Mouse (Mus musculus): ENCODE data around the gene Gpr135.

The Gpr135 gene

DNA sequence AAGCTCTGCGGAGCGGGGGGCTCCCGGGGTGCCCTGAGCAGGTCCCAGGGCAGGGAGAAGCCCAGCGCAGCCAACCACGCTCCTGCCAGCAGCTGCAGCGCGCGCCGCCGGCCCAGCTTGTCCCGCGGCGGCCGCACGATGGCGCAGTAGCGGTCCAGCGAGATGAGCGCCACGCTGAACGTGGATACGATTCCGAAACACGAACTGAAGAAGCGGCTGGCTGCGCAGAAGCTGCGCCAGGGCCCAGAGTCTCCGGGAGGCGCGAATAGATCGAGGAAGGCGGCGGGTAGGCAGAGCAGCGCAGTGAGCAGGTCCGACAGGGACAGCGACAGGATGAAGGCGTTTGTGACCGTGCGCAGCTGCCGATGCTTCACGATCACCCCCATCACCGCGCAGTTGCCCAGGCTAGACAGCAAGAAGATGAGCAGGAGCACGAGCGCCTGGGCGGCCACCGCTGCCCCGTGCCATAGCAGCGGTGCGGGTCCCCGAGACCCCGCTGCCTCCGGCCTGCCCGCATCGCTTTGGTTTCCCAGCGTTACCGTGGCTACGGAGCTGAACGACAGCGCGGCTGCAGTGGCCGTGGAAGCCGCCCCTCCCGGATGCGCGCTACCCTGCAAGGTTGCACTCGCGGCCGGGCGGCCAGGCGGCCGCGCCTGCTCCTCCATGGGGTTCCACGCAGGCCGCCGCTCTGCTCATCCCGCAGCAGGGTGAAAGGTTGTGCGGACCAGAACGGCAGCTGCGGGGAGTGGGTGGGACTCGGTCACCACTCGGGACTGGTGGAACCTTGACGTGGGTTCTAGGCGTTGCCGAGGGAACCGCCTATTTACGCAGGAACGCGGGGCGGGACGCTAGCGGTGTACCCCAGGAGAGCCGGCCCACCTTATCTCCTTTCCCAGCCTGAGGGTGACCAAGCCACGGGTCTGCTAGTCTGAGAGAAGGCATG lies at the start of gene Gpr135:
Gpr135 (minus strand) TSS at position 799 of the 943 bp plus-strand sequence.
- DNase-seq (ENCODE audit: low spot score) = peak; percentile 86

DNA sequence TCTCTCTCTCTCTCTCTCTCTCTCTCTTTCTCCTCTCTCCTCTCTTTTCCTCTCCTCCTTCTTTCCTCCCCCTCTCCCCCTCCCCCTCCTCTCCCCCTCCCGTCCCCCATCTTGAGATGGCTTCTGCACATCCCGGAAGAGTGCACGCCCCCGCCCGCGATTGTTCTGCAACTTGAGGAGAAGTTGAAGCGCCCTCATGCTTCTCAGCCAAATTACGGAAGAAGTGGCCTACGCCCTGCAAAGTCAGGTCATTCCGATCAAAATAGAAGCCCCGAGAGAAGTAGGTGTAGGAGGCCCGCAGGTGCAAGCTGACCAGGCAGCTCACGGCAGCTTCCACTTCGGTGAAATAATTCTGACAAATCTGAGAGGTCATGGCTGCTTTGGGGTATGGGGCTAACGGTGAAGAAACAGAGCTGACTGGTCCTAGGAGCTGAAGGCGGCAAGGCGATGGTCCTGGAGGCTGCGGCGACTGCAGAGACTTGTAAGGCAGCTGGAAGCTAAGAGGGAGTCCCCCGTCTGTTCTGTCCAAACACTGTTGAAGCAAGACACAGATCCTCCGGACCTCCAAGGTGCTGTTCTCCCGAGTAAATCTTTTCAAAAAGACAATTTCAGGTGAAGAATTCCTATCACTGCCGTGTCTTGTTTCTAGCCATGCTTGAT lies 44.9 kb upstream of the Gpr135 start:
- no peak for DNase-seq (ENCODE audit: low spot score)

DNA sequence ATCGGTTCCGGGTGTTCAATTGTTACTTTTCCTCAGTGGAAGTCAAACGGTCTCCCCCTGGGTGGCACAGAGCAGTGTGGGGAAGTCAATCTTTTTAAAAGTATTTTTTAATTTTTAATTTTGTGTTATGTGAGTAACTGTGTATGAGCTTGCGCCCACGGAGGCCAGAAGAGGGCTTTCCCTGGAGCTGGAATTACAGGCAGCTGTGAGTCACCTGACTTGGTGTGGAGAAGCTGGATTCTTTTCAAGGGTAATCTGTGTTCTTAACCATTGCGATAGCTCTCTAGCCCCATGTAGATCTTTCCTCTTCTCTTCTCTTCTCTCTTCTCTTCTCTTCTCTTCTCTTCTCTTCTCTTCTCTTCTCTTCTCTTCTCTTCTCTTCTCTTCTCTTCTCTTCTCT lies 44.2 kb upstream of the Gpr135 start:
- DNase-seq (ENCODE audit: low spot score) = no peak

DNA sequence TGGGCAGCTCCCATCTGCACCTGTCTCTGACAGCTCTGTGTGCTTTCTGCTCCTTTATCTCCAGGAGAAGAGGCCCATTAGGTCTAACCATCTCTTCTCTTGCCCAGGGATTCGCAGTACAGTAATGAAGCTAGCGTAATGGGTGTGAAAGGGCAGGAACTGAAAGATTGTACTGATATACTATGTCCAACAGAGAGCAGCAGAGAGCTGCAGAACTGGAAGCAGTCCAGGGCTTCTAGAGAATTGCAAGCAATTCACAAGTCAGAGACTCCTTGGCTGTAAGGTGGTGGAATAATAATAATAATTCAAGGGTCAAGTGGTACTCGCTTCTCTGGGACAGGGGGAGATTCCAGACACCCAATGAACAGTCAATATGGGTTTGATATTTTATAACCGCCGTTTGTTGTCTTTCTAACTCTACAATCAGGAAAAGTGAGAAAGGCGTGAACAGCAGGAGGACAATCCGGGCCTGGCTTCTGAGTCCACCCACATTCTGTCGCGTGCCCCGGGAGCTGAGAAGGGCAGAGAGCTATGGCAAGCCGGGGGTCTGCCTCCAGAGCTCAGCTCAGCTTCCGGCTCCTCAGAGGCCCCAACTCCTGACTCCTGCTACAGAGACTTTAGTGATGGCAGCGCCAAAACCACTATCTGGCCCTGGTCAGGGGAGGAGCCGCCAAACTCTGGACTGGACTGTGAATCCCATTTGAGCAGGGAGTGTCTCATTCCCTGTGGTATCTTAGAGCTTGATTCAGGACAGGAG lies 33.8 kb upstream of the Gpr135 start:
- DNase-seq (ENCODE audit: low spot score) = peak; percentile 56

DNA sequence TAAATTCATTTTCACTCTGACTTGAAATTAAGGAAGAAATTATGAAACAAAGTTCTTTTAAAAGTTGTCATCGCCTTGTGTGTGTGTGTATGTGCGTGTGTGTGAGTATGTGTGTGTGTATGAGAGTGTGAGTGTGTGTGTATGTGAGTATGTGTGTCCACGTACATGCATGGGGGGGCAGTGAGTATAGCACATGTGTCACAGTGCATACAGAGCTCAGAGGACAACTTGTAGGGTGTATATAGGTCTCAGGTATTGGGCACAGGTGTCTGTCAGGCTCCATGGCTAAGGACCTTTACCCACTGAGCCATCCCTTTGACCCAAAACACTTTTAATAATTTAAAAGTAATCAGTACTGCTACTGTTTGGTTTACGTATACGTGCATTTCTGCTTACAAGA lies 33.1 kb upstream of the Gpr135 start:
- DNase-seq (ENCODE audit: low spot score) = no peak

DNA sequence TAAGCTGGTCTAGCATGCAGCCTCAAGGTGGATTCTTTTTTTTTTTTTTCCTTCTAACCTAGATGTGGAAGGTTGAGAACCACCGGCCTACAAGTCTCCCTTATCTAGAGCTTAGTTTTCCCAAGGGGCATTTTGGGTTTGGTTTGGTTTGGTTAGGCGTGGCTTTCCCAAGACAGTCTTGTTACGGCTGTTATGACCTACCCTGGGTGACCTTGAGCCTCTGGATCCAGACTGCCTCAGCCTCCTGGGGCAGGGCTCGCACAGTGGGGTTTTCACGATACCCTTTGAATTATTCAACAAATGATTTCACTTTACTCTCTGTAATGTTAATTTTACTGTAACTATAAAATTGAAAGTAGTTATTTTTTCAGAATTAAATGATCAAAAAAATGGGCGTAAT lies 31.9 kb upstream of the Gpr135 start:
- no peak for DNase-seq (ENCODE audit: low spot score)

DNA sequence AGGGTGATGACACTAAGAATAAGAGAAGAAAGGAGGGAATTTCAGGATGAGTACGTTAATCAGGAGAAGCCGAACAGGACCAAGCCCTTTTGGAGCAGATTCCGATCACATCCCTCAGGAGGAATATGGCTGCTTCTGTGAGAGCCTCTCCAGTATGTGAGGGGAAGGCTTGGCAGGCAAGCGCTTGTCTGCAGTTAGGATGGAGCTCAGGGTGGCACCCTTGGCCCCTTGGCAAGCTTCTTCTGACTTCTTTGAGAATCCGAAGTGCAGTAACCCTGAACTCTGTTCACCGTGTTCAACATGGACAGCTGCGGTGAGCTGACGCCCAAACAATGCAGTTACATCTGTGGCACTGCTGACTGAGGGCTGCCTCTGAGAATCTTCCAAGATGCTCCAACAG lies 26.0 kb upstream of the Gpr135 start:
- DNase-seq (ENCODE audit: low spot score) = no peak

DNA sequence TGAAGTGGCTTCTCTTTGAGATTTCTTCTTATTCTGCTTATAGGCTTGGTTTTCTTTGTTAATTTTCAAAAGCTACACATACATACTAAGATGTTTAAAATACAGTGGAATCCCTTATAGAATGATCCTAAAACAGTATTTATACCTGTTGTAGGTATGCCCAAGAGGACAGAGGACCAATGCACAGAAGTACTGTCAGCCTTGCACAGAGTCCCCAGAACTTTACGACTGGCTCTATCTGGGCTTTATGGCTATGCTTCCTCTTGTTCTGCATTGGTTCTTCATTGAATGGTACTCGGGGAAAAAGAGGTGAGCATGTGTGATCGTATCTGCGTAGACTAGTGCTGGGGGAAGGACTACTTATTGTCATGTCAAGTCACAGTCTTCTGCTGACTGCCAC lies 18.9 kb upstream of the Gpr135 start:
- DNase-seq (ENCODE audit: low spot score) = no peak

DNA sequence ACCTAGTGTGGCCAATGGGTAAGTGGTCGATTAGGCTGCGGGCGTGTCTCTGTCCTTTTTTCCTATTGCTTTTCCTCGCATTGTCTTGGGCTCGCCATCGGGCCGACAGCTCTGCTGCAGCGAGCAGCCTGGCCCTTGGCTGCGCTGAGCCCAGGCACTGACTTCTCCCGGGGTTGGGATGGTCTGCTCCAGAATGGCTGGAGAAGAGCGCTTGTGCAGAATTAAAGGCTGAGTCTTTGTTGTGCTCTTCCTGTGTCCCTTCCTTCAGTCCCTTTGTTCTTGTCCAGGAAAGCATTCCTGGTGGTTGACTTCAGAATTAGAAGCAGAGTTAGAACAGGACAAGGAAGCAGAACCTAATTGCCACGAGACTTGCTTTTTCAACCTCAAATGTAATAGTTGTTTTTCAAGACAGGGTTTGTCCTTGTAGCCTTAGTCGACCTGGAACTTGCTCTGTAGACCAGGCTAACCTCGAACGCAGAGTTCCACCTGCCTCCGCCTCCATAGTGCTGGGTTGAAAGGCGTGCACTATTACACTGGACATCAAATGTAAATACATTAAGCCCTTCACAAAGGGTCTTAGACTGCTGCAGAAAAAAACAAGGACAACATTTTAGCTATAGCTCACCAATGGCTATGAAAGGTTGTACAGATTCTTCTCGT lies 15.4 kb upstream of the Gpr135 start:
- no peak for DNase-seq (ENCODE audit: low spot score)

DNA sequence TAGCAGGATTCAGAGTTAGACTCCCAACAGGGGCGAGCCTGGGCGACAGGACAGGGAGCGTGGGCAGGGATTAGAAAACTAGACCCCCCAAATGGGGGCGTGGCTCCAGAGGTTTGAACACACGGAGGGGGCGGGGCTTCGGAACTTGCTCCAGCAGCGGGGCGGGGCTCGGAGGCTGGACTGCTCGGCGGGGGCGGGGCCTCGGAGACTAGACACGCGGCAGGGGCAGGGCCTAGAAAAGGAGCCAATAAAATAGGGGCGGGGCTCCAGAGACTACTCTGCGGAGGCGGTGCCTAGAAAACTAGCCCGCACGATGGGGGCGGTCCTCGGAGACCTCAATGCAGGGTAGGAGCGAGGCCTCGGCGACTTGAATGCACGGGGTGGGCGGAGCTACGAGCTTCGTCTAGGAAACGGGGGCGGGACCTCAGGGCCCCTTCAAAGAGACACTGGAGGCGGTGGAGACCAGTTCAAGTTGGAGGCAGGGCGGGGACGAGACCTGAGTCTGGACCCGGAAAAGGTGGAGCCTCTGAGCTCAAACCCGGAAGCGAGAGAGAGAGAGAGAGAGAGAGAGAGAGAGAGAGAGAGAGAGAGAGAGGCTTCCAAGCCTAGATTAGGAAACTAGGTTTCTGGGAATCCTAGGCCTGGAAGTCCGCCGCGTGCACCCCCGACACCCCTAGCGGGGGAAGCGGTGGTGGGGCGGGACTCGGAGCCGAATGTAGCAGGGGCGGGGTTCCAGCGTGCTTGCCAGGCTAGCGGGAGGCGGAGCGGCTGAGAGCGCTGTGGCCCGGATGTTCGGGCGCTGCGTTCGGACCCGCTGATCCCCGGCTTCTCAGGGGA lies 14.6 kb upstream of the Gpr135 start, which contains the start of the genes L3hypdh and Jkamp:
L3hypdh (minus strand) TSS at position 111 of the 837 bp plus-strand sequence.
Jkamp (plus strand) TSS at position 261 of the 837 bp plus-strand sequence.
- DNase-seq (ENCODE audit: low spot score) = peak; percentile 100

DNA sequence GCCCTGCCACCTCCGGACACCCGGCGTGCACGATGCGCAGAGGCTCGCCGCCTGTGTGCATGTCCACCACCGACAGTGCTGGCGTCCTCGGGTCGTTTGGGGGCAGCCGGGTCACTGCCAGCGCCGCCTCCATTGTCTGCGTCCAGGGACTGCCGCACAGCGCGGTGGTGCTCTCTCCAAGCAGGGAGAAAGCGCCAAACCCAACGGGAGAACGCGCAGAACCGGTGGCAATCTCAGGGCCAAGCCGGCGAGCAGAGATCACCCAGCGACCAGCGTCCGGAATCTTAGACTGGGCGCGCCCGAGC lies 14.1 kb upstream of the Gpr135 start:
- DNase-seq (ENCODE audit: low spot score) = no peak

DNA sequence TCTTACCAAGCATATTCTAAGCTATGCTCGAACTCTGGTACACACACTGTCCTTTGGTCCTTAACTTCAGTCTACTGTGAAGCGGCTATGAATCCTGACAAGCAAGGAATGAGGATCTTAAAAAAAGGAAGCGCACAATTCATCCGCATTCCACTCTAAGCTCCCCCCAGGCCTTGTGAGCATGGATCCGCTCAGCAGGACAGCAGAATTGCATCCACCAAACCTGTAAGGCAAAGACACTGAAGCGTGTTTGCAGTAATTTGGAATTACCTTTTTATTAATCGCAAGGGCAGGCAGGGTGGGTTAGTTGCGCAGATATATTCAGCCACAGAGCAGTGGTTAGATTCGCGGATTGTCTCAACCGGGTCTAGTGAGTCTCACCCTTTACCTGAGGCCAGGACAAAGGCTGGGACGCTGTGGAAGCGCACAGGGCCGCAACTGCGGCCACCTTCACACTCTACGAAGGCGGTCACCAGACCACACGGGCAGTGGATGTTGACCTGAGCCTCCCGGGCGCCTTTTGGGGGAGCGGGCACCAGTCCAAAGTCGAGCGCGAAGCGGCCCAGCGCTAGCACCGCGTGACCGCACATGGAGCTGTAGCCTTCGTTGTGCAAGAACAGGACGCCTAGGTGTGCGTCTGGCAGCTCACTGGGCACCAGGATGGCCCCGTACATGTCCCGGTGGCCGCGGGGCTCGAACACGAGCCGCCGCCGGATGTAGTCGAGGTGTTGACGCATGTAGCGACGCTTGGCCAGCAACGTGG lies 13.5 kb upstream of the Gpr135 start:
- DNase-seq (ENCODE audit: low spot score) = peak; percentile 78

DNA sequence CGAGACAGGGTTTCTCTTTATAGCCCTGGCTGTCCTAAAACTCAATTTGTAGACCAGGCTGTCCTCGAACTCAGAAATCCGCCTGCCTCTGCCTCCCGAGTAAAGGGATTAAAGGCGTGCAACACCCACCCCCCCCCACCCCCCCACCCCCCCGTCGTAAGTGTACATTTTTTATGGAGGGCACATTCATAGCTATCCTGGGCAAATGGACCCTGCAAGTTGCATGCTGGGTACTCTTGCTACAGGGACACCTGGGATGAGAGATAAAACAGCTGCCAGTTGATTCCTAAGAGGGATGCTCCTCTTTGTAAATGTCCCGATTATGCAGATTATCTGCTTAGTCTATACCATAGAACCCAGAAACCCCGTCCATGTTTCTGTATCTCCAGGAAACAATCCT lies 12.3 kb upstream of the Gpr135 start:
- DNase-seq (ENCODE audit: low spot score) = no peak

DNA sequence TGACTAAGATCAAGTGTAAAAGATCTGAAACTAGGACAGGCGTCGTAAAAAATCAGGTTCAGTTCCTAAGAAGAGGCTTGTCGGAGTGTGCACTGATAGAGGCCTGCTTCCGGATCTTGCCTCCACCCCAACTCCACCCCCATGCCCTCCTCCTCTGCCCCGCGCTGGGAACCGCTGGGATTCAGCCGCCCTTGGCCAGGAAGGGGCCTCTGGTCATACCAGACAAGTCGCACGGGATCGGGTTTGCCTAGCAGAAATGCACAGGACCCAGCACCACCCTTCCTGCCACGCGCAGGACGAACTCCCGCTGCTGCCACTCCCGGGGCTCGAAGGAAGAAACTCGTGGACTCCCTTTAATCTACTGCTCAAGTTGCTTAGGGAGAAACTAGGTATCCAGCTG lies 11.4 kb upstream of the Gpr135 start:
- no peak for DNase-seq (ENCODE audit: low spot score)

DNA sequence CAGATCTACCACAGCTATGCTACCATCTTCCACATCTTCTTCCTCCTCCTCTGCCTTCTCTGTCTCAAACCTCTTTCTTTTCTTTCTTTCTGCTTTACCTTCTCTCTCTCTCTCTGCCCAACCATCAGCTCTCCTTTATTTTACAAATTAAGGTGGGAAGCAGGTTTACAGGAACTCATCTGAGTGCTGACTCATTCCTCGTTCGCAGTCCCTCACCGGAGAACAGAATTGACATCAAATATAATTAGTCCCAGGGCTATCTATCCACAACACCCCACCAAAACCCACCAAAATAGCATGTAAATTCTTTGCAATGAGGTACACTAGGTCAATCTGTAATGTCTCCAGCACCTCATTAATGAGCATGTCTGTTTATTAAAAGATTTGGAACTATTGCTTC lies 11.0 kb upstream of the Gpr135 start:
- no peak for DNase-seq (ENCODE audit: low spot score)

DNA sequence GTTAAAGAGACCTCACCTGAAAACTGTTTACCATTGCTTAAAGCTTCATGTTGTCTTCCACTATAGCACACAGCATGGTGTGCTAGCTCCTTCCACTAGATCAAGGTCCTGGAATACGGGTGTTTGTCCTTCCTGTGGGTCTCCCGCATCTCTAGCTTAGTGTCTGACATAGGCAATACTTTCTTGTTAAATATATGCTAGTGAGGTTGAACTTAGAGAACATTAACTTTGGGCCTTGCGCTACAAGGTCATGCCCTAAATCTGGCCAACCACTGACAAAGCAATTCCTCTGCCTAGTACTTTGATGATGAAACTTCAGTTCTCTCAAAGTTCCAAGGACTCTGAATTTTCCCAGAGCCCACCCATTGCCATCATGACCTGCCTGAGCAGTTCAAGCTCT lies 7.3 kb upstream of the Gpr135 start:
- DNase-seq (ENCODE audit: low spot score) = no peak

DNA sequence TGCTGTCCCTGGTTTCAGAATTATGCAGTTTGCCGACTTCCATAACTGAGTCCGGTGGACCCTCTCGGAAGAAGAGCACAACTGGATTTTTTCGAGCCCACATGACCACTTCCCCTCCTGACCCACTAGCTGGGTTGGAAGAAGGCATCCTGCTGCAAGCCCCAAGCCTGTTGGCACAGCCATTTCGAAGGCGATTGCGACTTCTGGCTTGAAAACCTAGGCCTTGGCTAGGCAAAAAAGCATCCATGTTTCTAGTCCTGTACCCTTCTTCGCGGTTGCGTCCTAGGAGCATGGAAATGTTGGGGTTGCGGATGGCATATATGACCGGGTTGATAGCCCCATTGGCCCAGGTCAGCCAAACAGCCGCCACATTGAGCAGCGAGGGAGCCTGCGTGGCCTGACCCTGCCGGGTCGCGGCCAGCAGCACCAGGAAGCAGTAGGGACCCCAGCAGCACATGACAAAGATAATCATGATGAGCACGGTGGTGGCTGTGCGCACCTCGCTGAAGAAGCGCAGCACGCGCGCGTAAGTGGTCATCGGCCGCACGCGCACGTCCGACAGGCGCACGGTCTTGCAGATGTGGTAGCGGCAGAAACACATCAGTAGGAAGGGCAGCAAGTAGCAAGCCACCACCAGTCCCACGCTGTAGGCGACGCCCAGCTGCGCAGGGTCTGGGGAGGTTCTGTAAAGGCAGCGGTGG lies 1.1 kb downstream of the Gpr135 start:
- DNase-seq (ENCODE audit: low spot score) = no peak

DNA sequence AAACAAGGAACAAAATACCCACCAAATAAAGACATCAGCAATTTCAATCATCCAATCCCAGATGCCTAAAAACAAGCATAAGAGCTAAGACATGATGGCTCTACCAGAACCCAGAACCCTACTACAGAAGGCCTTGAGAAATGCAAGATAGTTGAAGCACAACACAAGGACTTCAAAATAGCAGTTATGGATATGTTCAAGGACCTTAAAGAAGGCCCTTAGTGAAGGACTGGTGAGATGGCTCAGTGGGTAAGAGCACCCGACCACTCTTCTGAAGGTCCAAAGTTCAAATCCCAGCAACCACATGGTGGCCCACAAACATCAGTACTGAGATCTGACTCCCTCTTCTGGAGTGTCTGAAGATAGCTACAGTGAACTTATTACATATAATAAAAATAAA lies 13.1 kb downstream of the Gpr135 start:
- no peak for DNase-seq (ENCODE audit: low spot score)

DNA sequence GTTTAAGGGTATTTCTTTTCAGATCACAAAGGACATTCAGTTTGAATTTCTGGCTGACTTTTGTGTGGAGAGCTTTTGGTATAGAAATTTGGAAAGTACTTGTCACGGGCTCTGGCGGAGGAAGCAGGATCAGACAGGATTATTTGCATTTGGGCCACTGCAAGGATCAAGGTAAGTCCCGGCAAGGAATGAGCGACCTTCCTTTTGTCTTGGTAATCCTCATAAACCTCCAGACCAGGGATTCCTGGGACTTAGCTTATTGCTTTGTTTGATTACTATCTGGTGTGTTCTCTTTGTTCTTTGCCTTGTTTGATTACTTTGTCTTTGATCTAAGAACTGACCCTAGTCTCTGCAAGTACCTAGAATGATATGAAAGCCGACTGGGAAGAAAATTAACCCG lies 17.1 kb downstream of the Gpr135 start:
- DNase-seq (ENCODE audit: low spot score) = no peak

DNA sequence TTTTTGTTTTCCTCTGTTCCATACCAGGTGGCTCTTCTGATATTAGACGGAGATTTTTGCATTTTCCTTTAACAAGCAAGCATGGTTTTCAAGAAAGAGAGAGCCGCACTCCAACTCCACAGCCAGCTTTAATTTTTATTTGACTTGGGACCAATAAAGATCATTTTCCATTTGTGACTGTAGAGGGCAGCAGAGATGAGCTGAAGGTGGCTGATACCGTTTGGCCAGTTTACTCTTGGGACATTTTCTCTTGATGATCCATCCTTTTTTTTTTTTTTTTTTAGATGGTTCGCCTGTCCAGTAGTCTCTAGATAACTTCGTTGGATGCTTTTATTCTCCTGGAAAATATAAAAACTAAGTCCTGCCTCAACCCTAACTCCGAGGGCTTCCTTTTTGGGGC lies 17.6 kb downstream of the Gpr135 start:
- no peak for DNase-seq (ENCODE audit: low spot score)
